Mouse (Mus musculus) forelimb bud, embryonic 11.5 days (tissue): Measurements from ENCODE around the gene Ankrd12.
"Not testable (repeated sequence)": the region's sequence is repeated elsewhere in the genome, so short reads cannot be mapped to it uniquely, and the experiment has no call there.

ENCODE experiments used
- DNase-seq: peaks from one replicate; pipeline ENCODE4 v3.0.0-alpha.2; 2012; ENCODE audit warnings: low read depth, low spot score

Gene Ankrd12

DNA sequence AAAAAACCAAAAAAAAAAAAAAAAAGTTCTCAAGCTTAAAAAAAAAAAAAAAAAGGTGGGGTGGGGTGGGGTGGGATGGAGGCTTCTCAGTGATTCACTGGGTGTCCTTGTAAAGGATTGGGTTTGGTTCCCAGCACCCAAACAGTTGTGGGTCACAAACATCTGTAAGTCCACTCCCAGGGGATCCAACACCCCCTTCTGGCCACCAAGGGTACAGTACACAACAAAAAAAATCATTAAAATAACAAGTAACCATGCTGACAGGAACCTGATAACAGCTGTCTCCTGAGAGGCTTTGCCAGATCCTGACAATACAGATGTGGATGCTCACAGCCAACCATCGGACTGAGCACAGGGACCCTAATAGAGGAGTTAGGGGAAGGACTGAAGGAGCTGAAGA is 7.6 kb upstream of the Ankrd12 start:
- no peak for DNase-seq

DNA sequence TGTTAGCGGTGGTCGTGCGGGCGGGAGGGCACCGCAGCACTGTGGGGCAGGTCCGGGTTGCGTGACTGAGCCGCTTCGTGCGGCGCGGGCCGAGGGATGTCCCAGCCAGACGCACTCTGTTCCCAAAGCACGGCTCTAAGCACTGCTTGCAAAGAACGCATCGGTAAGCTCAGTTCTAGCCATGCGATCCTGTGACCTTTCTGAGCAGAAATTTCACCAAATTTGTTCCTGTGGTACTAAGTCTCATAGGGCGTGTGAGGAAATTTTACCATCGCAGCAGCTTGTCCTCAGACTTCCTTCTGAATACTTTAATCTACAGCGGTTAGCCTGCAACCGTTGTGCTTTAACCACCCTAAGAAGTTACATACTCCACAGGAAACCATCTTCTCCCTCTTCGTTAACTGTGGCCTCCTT is 555 bp upstream of the Ankrd12 start:
- no peak for DNase-seq

DNA sequence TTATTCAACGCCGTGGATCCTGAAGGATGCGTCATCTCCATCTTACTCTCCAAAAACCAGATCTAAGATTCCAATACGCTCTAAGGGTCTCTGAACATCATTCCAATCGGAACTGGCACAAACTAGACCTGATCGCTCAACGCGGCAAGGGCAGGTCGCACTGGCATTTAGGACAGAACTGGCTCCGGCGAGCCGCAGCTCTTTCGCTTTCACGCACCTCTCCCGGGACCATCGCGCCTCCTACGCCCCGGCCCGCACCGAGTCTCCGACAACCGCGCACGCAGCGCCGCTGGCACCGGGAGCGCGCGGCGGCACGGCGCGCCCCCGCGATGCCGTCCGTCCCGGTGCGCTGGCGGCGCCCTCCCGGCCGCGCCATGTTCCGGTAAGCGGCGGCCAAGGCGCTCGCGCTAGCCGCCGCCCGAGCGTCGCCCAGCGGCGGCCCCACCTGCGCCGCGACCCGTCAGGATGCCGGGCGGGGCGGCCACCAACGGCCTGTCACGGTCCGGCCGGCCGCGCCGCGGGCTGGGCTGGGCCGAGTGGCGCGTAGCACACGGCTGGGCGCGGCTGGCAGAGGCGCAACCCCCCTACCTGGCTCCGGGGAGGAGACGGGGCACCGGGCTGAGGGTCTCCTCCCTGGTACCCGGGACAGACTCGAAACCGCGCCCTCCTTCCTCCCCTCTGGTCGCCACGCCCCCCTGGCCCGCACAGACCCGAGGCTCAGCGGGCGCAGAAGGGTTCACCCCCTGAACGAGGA is 538 bp downstream of the Ankrd12 start:
- DNase-seq = no peak

DNA sequence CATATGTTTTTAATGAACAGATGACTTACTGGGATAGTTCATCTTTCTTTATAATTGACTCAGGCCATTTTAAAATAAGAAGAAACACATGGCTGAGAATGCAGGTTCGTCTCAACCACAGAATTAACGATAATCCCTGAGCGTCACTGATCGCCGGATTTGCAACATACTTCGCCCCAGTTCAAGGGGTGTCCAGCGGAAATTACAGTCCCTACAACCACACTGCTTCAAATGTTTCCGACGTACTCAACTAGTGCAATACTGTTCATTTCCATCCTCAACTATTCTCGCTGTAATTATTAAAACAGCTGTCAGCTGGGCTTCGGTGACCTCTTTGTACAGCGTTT is 1.1 kb downstream of the Ankrd12 start:
- peak; percentile 29 for DNase-seq

DNA sequence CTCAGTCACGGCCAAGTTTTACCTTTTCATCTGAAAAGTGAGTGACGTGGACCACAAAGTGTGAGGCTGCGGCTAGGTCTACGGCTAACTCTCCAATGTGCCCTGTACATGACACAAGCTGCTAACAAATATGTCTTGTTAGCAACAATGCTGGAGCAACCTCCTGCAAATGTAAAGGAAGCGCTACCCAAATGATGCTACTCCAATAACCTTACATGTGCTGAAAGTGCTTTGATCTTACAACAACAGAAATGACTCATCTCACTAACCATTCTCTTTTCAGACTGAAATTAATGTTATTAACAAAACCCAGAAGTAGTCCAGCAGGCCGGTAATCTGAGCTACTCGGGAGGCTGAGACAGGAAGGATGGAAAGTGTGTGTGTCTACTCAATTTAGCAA is 2.9 kb downstream of the Ankrd12 start:
- no peak for DNase-seq

DNA sequence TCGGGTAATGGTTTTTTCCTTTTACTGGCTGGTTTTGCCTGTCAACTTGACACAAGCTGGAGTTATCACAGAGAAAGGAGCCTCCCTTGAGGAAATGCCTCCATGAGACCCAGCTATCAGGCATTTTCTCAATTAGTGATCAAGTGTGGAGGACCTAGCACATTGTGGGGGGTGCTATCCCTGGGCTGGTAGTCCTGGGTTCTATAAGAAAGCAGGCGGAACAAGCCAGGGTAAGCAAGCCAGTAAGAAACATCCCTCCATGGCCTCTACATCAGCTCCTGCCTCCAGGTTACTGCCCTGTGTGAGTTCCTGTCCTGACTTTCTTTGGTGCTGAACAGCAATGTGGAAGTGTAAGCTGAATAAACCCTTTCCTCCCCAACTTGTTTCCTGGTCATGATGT is 7.9 kb downstream of the Ankrd12 start:
- not testable (repeated sequence) for DNase-seq

DNA sequence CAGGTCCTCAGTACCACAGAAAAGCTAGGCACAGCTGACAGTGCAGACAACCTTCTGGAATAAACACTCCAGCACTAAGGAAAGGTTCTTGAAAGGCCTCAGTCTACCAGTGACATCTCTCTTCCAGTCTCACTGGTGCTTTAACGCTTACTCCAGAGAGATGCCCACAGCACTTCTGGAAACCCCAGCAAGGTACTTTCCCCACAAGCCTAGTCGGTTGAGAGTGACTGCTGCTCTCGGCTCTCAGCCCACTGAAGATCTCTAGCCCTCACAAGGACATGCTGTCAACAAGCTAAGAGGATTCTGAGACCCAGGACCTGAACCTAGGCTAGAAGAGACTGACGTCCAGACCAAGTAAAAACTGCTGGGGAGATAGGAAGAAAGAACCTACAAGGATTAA is 11.8 kb downstream of the Ankrd12 start:
- DNase-seq = no peak

DNA sequence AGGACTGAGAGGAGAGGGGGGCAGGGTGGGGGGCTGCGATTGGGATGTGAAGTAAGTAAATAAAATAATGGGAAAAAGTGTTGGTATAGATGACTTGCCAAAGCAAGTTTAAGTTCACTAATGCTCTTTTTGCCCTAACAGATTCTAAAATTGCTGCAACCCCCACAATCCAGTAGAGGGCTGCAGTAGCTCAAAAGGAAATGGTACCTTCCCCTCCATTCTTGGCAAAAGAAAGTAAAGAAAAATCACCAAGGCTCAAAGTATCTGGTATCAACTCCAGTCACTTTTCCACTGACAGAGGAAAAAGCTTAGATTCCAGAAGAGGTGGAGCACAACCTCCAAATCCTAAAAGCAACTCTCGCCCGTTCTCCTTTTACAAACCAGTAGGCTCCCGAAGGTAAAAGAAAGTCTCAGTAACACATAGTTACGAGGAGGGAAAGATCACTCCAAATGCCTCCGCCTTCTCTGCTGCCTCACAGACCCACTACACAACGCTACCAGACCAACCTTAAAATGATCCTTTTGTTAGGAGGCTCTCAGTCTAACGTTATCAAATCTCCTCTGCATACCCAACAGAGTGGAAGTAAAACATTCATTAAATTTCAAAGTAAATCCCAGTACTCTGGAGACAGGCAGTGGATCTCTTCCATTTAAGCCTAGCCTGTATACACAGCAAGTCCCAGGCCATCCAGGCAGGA is 15.5 kb downstream of the Ankrd12 start:
- no peak for DNase-seq

DNA sequence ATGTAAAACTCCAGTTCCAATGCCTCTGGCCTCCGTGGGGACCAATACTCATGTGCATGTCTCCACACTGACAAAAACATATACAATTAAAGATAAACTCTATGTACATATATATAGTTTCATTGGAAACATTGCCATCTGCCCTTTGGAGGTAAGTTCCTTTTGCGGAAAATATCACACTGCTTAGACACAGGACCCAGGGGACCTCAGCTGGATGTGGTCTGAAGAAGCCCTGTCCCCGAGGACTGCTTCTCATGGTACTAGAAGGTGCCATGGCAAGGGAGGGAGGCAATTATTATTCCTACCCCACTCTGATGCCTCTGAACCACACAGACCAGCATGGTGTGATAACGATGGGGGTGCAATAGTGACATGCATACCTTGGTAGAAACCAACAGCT is 18.7 kb downstream of the Ankrd12 start:
- DNase-seq = no peak

DNA sequence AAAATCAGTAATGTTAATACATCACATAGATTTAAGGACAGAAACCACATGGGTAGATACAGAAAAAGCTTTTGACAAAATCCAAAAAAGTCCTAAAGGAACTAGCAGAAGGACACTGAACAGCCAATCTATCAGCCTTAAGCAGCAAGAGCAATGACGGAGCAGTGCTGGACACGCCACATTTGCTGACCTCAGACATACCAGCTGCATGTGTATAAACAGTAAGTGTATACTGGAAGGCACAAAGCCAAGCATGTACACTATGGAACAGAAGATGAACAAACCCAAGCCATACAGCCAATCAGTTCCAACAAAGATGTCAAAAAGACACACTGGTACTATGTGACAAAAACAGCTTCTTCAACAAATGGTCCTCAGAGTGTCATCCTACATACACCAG is 19.7 kb downstream of the Ankrd12 start:
- DNase-seq = no peak

DNA sequence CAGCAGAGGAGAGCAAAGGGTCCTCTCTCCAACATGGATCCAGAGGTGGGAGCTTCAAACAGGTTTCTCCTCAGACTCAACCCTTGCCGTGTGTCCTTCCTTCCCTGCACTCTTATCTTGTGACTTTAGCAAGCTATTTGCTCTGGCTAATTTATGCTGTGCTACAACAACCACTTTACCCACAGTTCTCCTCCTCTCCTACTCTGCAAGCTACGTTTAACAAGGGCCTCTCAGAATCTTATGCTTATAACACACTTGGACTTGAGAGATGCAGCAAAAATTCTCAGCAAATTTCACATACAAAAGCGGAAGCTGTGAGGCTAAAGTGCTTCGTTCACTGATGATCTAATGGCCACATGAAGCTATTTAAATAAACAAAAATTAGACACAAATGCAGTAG is 23.5 kb downstream of the Ankrd12 start:
- no peak for DNase-seq

DNA sequence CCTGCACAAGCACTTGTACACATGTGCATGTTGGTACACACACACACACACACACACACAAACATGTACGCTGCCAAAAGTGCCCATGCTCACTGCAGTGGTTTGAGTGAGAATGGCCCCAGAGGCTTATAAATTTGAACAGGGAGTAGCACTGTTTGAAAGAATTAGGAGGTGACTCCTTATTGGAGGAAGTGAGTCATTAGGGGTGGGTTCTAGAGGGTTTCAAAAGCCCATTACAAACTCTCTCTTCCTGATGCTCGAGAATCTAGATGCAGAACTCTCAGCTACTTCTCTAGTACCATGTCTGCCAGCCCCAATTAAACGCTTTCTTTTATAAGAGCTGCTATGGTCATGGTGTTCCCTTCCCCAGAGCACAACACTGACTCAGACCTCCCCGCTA is 28.1 kb downstream of the Ankrd12 start:
- DNase-seq = no peak

DNA sequence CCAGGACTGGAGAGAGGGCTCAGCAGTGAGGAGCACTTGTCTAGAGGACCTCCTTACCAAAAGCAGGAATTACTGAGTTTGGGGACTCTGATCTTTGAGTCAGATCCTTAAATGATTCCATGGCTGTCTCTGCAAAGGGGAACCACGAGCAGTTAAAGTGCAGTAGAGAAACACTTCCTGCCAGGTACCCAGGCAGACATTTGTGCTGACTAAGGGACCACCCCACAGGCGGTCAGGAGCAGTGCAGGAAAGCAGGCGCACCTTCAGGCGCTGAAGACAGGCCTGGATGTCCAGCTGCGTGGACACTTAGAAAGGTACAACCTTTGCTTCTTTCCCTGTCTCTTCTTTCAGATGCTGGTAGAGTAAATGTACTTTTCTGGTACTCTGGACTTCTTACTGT is 28.7 kb downstream of the Ankrd12 start:
- DNase-seq = no peak

DNA sequence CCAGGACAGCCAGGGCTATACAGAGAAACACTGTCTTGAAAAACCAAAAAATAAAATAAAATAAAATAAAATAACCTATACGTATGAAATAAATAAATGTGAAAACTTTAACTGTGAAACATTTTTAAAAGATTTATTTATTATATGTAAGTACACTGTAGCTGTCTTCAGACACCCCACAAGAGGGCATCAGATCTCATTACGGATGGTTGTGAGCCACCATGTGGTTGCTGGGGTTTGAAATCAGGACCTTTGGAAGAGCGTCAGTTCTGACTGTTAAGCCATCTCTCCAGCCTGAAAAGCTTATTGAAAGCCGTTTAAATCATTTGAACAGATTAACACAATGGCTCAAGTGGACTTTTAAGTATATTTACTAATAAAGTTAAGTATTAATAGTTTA is 33.2 kb downstream of the Ankrd12 start:
- not testable (repeated sequence) for DNase-seq

DNA sequence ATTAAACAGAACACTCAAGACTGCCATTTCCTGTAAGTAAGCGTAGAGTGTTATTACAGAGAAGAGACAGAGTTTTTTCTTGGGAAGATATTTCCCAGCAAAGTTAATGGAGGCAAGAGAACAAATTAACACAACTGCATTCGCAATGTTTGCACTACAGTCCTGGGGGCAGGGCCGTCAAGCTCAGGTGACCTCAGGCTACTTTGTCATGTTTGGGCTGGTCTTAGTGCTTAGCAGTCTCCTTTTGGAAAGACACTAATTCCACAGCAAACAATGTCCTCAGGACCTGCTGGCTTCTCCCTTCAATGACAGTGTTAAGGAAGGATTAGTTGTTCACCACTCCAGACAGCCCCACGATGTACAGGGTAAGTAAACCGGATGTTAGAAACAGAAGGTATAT is 35.9 kb downstream of the Ankrd12 start:
- peak; percentile 1 for DNase-seq

DNA sequence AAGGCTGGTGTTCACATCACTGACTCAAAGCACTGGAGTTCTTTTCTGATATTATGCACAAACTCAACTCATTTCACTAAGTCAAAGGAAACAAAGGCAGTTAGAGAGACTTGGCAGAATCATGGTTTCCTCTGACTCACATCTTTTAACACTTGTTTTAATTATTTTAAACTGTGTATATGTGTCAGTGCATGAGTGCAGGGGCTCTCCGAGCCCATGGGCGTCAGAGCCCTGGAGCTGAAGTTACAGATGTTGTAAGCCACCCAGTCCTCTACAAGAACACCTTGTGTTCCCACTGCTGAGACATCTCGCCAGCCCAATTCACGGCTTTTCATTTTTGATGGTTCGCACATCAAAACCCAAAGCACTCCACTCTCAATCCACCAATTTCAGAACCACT is 43.6 kb downstream of the Ankrd12 start:
- no peak for DNase-seq

DNA sequence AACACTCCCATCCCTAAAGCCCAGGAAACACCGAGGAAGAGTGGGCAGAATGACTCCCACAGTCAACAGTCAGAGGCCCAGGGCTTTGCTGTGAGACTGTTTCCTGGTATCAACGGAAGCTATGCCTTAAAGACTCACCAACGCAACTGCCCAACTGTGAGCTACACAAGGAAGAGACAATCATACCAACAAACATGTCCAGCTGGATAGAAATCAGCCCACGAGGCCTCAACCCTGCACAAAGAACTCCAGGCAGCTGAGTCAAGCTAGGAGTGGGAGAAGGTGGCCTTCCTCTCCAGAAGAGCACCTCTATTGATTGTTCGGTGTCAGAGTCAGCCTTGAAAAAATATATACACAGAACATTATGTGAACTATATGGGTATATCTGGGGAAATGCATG is 44.9 kb downstream of the Ankrd12 start:
- DNase-seq = no peak

DNA sequence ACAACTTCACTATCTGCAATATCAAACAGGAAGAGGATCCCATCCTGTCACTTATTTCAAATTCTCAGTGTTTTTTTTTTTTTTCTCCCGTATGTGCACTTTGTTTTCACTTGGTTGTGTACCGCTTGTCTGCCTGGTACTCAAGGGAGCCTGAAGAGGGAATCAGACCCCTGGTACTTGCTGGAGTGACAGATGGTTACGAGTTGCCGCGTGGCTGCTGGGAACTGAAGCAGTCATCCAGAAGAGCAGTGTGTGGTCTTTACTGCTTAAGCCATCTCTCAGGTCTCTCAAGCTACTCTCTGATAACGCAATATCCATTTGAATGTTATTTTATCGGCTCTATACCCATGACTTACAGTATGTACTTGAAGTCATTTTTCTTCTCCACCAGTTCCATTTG is 52.7 kb downstream of the Ankrd12 start:
- no peak for DNase-seq

DNA sequence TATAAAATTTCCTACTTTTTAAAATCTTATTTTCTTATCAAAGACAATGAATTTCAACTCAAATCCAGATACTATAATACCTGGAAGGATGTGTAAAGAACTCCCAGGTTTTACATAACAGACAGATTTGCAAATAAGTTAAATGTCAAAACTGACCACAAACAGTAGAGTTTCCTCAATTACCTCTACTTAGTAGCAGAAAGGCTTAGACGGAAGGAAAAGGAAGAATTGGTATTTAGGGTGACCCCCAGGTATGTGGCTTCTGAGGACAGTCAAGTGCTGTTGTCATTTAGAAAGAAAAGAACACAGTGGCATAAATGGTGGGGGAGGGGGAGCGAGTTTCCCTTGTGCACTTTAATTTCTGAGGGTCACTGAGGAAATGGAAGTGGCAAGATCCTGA is 65.1 kb downstream of the Ankrd12 start:
- no peak for DNase-seq

DNA sequence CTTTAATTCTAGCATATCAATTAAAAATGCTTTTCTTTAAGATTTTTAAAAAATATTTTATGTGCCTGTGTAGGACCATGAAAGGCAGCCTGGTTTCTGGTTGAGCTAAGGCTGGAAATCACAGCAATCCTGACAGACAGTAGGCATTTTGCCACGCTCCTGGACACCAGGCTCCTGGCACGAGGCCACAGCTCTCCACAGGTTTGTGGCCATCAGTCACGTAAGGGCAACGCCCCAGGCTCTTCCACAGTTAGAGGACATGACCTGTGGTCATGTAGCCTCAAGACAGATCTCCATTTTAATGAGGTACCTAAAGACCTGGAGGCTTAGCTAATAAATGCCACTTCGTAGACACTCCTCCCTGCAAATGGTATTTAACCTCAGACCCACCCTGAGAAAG is 69.0 kb downstream of the Ankrd12 start:
- no peak for DNase-seq

DNA sequence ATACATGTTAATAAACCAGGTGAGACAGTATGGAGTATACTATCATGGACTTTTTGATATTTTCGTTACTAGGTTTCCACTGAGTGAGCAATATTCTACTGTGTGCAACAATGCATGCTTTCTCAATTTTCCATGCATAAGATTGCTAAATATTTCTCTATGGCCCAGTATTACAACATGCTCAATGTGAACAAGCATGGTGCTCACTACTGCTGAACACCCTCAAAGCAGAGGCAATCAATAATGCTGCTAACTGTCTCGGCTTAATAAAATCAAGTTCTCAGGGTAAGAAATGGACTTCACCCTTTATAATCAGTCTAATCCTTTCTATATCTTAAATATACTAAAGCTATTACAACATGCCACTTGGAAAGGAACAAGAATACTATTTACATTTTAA is 69.4 kb downstream of the Ankrd12 start:
- DNase-seq = no peak

DNA sequence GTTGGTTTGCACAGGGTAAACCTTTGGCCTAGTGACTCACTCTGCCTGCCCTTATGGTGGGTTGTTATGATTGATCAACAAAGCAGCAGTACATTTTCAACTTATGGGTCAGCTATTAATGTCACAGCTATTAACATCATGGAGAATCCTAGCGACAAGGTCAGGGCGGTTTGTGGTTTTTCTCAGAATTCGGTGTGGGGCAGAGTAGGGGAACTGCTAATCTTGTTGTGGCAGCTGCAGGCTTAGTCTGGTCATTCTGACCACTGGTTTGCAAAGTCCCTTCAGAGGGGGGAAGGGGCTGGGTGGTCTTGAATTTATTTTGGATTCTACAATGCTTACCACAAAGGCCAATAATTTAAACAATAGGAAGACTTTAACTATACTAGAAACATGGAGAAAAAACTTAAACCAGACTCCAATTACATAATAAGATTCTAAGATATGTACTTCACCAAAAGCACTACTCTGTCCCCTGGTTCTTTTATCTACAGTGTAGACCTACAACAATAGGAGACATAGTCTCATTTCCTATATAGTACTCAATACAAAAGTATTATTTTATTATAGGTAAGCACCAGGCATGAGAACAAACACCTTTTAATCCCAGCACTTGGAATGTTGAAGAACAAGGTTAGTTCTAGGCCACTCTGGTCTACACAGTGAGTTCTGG is 88.6 kb downstream of the Ankrd12 start:
- DNase-seq = no peak

DNA sequence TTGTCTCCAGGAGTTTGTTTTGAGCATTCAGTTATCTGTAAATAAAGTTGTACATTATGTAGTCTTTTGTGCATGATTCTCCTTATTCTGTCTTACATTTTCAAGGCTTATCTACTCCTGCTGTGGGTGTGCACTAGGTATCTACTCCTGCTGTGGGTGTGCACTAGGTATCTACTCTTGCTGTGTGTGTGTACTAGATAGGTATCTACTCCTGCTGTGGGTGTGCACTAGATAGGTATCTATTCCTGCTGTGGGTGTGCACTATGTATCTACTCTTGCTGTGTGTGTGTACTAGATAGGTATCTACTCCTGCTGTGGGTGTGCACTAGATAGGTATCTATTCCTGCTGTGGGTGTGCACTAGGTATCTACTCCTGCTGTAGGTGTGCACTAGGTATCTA is 100.2 kb downstream of the Ankrd12 start:
- DNase-seq = not testable (repeated sequence)
